ENCODE assay signal across 8 mouse cellular contexts in genomic region chr2:181521491-181521890, GRCm38 (mm10). TPM values are rescaled to one million over a fixed set of nuclear protein-coding genes. Genes with fewer than 3 reads are reported as not detected.
DNase-seq lines count a peak whose midpoint lies in the region; ATAC-seq and TF ChIP-seq lines count a peak whose summit lies in the region.

No protein-coding gene starts in this region.

- WGBS in heart, embryonic 11.5 days (ENCODE audit: insufficient replicate concordance) = 42% methylated on average over 10 of the region's 10 CpGs
- WGBS in hindbrain, embryonic 10.5 days = 68% methylated on average over 10 of the region's 10 CpGs

- H3K9ac ChIP-seq in heart, embryonic 11.5 days (ENCODE audit: low read depth, low read length) = peak overlapping the region; percentile 98
- H3K9ac ChIP-seq in ES-E14 (ENCODE audit: insufficient read depth, low read depth, low read length, poor library complexity, severe bottlenecking) = peak overlapping the region; percentile 66; the same call in 1 of the 2 replicates

- no peak for DNase-seq in heart, adult 9 months (ENCODE audit: low spot score in 2 of 2)
- DNase-seq in ES-E14 (ENCODE audit: low read depth, low spot score) = no peak
- no peak for DNase-seq in hindbrain, embryonic 10.5 days (ENCODE audit: low spot score)
- DNase-seq in lung, postnatal 10 days = peak; percentile 6
- DNase-seq in c-Kit-positive CD71-positive TER-119-positive erythroid progenitor cells, embryonic 14.5 days (ENCODE audit: low spot score) = no peak
- no peak for DNase-seq in frontal cortex, postnatal 36 days (ENCODE audit: low spot score in 2 of 2)

- peak overlapping the region; percentile 63 for H3K4me2 ChIP-seq in heart, embryonic 11.5 days

- H3K27me3 ChIP-seq in heart, embryonic 11.5 days (ENCODE audit: control insufficient read depth, insufficient read depth, low read length) = no peaks in the 10 kb centered on the region
- H3K27me3 ChIP-seq in hindbrain, embryonic 10.5 days (ENCODE audit: insufficient read depth, poor library complexity, severe bottlenecking) = no peaks in the 10 kb centered on the region

- peak overlapping the region; percentile 97 for H3K4me3 ChIP-seq in heart, embryonic 11.5 days (ENCODE audit: low read depth, low read length)
- H3K4me3 ChIP-seq in ES-E14 (ENCODE audit: insufficient read depth in 1 of 2, low read depth in 1 of 2, low read length in 2 of 2, poor library complexity in 1 of 2, severe bottlenecking in 1 of 2) = peak overlapping the region; percentile 86 to 96
- H3K4me3 ChIP-seq in hindbrain, embryonic 10.5 days = peak overlapping the region; percentile 76

- H3K36me3 ChIP-seq in heart, embryonic 11.5 days (ENCODE audit: control insufficient read depth, insufficient read depth, low read length) = 0 out of 2 replicates have a peak, but pooled peaks cover 4% of the 10 kb centered on the region
- peaks cover 8% of the 10 kb centered on the region for H3K36me3 ChIP-seq in ES-E14 (ENCODE audit: control insufficient read depth, insufficient read depth, low read length, poor library complexity, severe bottlenecking)
- H3K36me3 ChIP-seq in hindbrain, embryonic 10.5 days = peaks cover 41% of the 10 kb centered on the region

- in situ Hi-C loops in ES-E14 (cut with MboI; ENCODE audit: low sequenced_read_pairs in 2 of 2, unreplicated experiment in 2 of 2) = no loop called here

- H3K27ac ChIP-seq in heart, embryonic 11.5 days (ENCODE audit: low read depth, low read length) = no peak overlapping the region
- no peak overlapping the region for H3K27ac ChIP-seq in ES-E14 (ENCODE audit: insufficient read depth, low read depth, low read length, poor library complexity, severe bottlenecking)
- 0 out of 2 replicates have a peak overlapping the region, but pooled peaks have one; percentile 62 for H3K27ac ChIP-seq in hindbrain, embryonic 10.5 days

- no peak for ATAC-seq in heart, embryonic 11.5 days (replicated peaks; ENCODE audit: insufficient number of reproducible peaks, low FRiP score, low TSS enrichment)
- no peak for ATAC-seq in megakaryocyte progenitor cell, adult 5-6 weeks (replicated peaks; ENCODE audit: poor library complexity)

- H3K9me3 ChIP-seq in heart, embryonic 11.5 days (replicated peaks; ENCODE audit: control insufficient read depth, low read length) = no peaks in the 10 kb centered on the region
- no peaks in the 10 kb centered on the region for H3K9me3 ChIP-seq in ES-E14 (ENCODE audit: control insufficient read depth, insufficient read depth, low read depth, low read length)
- no peaks in the 10 kb centered on the region for H3K9me3 ChIP-seq in hindbrain, embryonic 10.5 days

- H3K4me1 ChIP-seq in heart, embryonic 11.5 days (ENCODE audit: control insufficient read depth, insufficient read depth, low read length) = peaks cover 19% of the 10 kb centered on the region
- H3K4me1 ChIP-seq in ES-E14 (ENCODE audit: control insufficient read depth in 2 of 2, insufficient read depth in 2 of 2, low read length in 2 of 2, poor library complexity in 1 of 2) = peaks cover 5 to 7% of the 10 kb centered on the region in 2 experiments; a peak in 2 of 4 replicates
- peaks cover 23% of the 10 kb centered on the region for H3K4me1 ChIP-seq in hindbrain, embryonic 10.5 days (replicated peaks)

TF ChIP-seq in ES-E14, 5 proteins besides CTCF, POLR2A, EP300 and RAD21:
- TF ChIP-seq HCFC1 (IDR thresholded peaks at IDR 0.05; ENCODE audit: borderline replicate concordance, insufficient read depth, low read length) (no peak), CHD2 (IDR thresholded peaks at IDR 0.05; ENCODE audit: low read depth, low read length) (no peak), ZNF384 (IDR thresholded peaks at IDR 0.05; ENCODE audit: low read depth, low read length) (no peak), MAFK (IDR thresholded peaks at IDR 0.05; ENCODE audit: insufficient read depth, low read depth, low read length) (no peak), ZC3H11A (IDR thresholded peaks at IDR 0.05; ENCODE audit: borderline replicate concordance, low read depth, low read length) (no peak)

RNA-seq across cellular contexts. Expression of gene Dnajc5, which starts 1.2 kb away (rescaled TPM):
- 69.0 and 76.1 TPM in 2 replicates for polyA plus RNA-seq in heart, embryonic 11.5 days (2014; fragmentation: Nextera tagmentation; extraction: Ambion mirVana)
- total RNA-seq in ES-E14 (2012; rRNA removed) = 67.2 and 87.6 TPM in 2 replicates
- 101 and 108 TPM in 2 replicates for polyA plus RNA-seq in hindbrain, embryonic 10.5 days (2016; fragmentation: Nextera tagmentation; extraction: Ambion mirVana)
- 25.0 and 30.7 TPM in 2 replicates for total RNA-seq in megakaryocyte progenitor cell, adult 5-6 weeks (2015)
- 37.4 and 40.0 TPM in 2 replicates for total RNA-seq in megakaryocyte progenitor cell, adult 5-6 weeks (2017)

RNA-seq across cellular contexts. Expression of gene Tpd52l2, which starts 24.5 kb away (rescaled TPM):
- polyA plus RNA-seq in heart, embryonic 11.5 days (2014; fragmentation: Nextera tagmentation; extraction: Ambion mirVana) = 119 and 128 TPM in 2 replicates
- 111 TPM in 2 replicates for total RNA-seq in ES-E14 (2012; rRNA removed)
- 161 and 169 TPM in 2 replicates for polyA plus RNA-seq in hindbrain, embryonic 10.5 days (2016; fragmentation: Nextera tagmentation; extraction: Ambion mirVana)
- 47.1 and 60.0 TPM in 2 replicates for total RNA-seq in megakaryocyte progenitor cell, adult 5-6 weeks (2015)
- total RNA-seq in megakaryocyte progenitor cell, adult 5-6 weeks (2017) = 99.2 and 119 TPM in 2 replicates

RNA-seq across cellular contexts. Expression of gene Abhd16b, which starts 28.5 kb away (rescaled TPM):
- 0.43 and 0.65 TPM in 2 replicates for polyA plus RNA-seq in heart, embryonic 11.5 days (2014; fragmentation: Nextera tagmentation; extraction: Ambion mirVana)
- 0.36 and 0.53 TPM in 2 replicates for total RNA-seq in ES-E14 (2012; rRNA removed)
- polyA plus RNA-seq in hindbrain, embryonic 10.5 days (2016; fragmentation: Nextera tagmentation; extraction: Ambion mirVana) = 0.08 TPM in 1 of 2 replicates, not detected in the other
- not detected in 2 replicates for total RNA-seq in megakaryocyte progenitor cell, adult 5-6 weeks (2015)
- total RNA-seq in megakaryocyte progenitor cell, adult 5-6 weeks (2017) = not detected in 2 replicates
